Mouse (Mus musculus) spleen, postnatal 4 days (tissue): ENCODE measurements around the gene Baiap2.
A peak's percentile ranks its signal among the peaks of the same experiment; 100 is the strongest.

Experiments
- DNase-seq, 2 experiments: peaks; one replicate each; pipeline ENCODE4 v3.0.0; 2022; ENCODE audit warnings: low spot score in 2 of 2

The Baiap2 gene

DNA sequence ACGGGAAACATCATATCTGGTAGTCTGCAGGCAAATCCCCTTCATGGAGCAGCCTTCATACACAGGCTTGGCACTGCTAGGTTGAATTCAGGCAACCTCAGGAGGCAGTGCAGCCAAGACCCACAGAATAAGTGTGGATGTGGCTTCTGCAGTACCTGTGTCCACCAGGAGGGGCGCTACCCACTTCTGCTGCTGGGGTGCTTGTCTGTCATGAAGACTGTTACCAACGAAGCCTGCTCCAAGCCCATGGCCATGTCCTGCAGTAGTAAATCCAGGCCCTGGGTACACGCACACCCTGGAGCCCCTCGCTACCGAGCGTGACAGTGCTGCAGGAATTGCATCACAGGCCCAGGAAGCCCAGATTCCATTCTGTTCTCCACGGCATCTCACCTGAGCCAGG lies 22.7 kb upstream of the Baiap2 start:
- DNase-seq: peak; percentile 78 to 92

DNA sequence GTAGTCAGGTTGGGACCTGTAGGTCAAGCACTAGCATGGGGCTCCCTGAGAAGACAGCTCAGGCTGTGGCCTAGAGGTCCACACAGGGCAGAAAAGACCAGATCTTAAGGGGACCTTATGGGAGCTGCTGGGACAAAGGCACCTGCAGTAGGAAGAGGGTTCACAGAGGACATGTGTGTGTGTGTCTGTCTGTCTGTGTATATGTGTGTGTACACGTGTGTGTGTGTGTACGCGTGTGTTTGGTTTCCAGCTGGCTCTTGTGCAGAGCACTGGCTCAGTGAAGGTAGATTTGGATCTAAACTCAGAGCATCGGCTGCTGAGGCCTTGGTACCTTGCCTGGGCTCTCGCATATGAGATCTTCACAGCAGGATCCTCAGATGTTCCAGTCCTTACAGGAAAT lies 21.9 kb upstream of the Baiap2 start:
- DNase-seq: no peak

DNA sequence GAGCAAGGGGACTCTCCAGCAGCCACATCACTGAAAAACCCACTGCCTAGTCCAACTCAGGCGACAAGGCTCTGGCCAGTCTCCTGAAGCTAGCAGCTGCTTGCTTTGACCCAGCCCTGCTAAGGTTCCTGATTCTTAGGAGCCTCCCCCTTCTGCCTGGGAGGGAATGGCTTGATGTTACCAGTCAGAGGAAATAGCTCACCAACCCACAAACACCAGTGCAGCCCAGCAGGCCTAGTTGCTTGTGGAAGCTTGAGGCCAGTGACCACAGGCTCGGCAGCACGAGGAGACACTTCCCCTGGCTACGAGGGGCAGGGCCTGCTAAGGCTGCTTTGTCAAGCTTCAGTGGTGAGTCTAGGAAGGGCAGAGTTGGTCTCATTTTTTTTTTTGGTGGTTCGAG lies 17.4 kb upstream of the Baiap2 start:
- peak in 1 of 2 experiments; percentile 48 for DNase-seq

DNA sequence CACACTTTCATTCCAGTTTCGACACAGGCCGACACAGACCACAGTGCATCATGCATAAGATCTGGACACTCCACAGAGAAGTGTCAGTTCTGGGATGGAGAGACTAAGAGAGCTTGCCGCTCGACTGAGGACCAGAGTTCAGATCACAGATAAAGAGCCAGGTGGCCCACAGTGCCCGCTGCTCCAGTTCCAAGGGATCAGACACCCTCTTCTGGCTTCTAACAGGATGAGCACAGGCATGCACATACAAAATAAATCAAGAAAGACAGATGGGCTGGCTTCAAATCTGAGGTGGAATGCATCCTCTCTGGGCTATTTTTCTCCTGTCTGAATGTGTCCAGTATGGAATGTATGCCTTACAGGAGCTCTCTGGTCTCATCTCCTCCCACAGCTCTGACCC lies 15.8 kb upstream of the Baiap2 start:
- DNase-seq: no peak

DNA sequence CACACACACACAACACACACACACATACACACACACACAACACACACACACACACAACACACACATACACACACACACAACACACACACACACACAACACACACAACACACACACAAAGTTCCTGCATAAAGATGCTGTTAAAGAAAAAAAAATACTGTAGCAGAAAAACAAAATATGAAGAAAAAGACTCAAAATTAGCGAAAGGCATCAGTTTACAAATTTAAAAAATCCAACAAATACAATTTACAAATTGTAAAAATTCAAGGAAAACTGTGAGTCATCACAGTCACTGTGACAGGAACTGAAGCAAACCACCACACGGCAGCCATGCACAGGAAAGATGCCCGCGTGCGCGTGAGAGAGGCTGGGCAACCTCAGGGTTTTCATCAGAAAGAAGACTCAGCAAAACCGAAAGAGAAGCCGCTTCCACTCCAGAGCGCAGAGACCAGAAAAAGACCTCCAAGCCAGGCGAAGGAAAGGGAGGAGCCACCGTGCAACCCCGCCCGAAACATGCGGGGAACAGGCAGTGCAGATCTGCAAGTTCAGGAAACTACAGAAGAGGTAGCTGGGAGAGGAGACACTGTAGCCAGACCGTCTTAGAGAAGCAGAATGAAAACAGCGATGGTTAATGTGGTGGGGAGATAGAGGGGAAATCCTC lies 14.4 kb upstream of the Baiap2 start:
- DNase-seq: peak; percentile 67 to 77

DNA sequence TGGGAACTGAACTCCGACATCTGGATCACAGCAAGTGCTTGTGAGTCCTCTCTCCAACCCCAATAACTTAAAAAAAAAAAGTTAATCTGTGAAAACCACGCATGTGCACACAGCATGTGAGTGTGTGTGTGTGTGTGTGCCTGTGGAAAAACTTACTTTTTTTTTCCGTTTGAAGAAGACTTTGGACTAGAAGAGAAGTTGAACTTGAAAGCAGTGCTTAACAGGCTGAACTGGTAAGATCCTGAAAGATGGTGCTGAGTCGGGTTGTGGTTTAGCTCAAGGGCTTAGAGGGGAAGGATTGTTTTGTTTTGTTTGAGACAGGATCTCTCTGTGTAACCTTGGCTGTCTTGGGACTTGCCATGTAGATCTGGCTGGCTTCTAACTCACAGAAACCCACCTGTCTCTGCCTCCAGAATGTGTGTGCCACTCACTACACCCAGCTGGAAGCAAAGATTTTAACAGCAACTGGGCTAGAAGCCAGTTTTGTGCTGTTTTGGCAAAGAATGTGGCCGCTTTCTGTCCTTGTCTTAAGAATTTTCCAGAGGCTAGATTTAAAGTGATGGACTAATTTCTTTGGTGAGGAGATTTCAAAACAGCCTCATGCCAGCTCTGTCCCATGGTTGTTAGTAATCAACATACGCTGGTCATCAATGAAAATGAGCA lies 12.8 kb upstream of the Baiap2 start:
- DNase-seq: no peak

DNA sequence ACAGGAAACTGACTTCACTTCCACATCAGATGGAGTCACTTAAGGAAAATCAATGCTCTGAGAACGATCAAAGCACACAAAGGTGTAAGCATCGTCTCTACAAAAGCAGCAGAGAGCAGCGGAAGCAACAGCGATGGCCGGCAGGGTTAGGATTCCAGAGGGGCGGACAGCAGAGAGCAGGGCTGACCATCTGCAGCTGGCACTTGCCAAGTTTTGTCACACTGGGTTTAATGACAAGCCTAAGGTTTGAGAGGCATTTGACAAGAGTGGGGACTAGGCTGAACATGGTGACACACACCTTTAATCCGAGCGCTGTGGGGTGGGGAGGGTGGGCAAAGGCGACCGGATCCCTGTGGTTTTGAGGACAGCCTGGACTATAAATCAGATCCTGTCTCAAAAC lies 10.8 kb upstream of the Baiap2 start:
- no peak for DNase-seq

DNA sequence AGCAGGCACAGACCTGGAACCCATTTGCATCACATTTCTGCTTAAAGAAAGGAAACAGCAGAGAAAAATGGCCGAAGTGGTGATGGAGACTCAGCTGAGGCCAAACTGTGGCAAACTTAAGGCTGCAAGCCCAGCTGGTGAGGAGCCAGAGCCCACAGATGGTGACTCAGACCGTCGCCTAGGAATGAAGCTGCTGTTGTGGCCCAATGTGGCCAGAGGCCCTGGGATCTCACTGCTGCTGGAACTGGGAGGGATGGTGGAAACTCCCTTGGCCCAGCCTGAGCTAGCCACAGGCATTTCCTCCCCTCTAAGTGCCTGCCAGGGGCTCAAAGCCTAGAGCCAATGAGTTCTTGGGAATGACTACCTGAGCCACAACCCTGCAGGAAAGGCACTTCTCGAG lies 9.4 kb upstream of the Baiap2 start:
- DNase-seq: no peak

DNA sequence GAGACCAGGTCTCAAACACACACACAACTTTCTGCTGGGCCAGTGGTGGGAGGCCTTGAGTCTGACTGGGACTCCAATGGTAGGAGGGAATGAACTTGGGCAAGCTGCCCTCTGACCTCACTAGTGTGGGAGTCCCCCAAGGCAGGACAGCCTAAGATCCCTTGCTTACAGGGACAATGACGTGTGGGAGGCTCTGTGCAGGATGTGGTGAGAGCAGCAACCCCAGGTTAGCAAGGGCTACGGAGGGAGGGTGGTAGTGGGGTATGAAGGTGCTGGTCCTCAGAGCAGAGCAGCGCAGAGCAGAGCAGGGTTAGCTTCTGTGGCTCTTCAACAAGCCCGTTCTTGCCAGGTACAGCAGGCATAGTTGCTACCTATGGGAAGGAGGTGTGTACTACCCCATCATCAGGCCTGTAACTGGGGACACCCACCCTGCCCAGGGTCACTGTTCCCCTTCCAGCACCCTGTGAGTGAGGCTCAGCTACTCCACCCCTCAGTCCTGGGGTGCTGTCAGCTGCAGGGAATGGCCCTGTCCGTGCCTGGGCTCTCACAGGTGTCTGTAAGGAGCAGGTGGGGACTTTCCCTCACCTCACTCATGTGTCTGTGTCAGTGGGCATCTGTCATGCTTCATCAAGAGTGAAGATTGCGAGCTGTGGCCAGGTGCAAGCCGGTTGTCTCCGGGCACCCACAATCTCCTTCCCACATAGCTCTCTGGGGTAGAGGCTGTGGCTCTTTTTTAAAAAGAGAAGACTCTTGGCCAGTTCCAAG lies 8.6 kb upstream of the Baiap2 start:
- no peak for DNase-seq

DNA sequence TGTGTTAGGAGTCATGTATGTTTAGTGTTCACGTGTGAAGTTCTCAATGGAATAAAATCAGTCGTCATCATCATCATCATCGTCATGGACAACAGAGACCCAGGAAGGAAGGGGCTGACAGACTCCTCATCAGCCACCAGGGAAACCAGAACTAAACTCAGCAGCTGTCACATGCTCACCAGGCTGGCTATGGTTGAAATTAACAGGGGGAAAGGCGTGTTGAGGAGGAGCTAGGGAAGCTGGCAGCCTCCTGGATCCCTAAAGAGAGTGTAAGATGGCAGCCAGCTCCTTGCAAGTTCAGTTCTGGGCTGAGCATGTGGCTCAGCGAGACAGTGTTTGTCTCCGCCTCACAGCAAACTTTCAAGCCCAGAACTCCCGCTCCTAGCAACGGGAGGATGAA lies 7.8 kb upstream of the Baiap2 start:
- no peak for DNase-seq

DNA sequence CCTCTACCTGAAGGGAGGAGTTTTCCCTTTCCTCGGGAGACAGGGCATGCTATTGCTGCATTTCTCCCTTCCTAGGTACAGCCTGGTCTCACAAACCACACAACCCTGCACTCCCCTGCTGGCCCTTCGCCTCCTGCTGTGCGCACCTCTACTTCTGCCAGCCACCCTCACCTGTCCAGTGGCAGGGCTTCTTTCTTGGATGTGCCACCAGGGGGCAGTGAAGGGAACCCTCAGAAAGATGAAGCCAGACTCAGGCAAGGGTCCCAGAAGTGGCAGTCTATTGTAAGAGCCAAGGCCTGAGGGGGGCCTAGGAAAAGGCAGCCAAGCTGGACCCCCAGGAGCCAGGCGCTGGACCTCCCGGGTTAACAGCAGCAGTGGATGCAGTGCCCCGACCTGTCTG lies 7.1 kb upstream of the Baiap2 start:
- peak; percentile 64 to 89 for DNase-seq

DNA sequence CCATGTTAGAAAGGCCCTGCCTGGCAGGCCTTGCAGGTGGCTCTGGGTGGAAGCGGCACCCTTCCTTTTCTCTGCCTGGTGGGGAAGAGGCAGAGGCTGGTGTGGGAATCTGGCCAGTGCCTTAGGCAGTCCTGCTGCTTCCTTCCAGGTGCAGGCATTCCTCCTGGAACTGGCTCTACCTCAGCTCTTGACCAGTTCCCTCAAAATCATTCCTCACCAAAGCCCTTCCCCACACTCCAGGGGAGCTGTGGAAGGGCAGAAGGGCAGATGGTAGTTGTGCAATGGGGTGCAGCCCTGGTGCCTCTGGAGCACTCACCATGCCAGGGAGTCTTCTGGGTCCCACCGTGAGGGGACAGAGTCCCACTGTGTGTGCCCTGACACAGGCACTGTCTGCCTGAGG lies 6.1 kb upstream of the Baiap2 start:
- DNase-seq: no peak

DNA sequence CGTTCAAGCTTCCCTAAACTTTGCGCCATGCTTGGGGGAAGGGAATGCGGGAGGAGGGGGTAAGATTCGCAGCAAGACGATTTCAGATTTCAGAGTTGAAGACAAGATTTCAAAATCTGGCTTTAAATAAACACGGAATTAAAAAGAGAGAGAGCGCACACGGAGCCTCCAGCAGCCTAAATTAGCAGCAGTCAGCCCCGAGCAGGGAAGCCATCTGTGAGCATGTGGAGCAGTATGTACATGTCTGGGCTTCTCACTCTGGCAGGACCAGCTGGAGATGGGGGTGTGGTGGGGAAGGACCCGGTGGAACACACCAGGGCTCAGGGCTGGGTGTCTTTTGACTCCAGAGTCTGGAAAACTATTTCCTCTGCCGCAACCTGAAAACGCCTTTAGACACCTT lies 5.3 kb upstream of the Baiap2 start:
- no peak for DNase-seq

DNA sequence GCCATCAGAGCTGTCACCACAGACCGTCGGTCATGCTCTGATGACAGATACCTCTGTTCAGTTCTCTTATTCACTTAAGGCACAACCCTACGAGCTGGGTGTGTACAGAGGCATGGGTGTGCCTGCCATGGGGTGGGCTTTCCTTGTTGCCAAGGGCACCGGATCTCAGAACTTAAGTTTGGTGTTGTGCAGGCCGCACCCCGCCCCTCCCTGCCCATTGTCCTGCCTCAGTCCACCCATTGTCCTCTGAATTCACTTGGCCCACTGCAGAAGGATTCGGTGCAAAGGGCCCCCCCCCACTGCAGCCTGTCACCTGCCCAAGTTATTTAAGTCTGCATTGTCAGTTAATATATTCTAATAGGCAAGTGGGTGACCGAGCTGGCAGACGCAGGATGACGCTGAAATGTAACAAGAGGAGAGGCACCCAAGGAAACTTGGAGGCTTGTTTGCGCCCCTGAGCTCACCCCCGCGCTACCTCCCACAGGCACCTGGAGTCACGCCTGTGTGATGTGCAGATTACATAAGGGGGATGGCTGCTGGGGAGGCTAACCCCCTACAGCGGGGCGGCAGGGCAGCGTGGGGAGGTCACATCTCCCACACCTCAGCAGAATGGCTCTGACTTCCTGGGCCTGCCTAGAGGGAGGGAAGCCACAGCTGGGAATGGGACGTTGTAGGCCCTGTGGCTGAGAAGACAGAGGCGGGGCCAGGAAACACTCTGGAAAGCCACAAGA lies 4.6 kb upstream of the Baiap2 start:
- DNase-seq: no peak

DNA sequence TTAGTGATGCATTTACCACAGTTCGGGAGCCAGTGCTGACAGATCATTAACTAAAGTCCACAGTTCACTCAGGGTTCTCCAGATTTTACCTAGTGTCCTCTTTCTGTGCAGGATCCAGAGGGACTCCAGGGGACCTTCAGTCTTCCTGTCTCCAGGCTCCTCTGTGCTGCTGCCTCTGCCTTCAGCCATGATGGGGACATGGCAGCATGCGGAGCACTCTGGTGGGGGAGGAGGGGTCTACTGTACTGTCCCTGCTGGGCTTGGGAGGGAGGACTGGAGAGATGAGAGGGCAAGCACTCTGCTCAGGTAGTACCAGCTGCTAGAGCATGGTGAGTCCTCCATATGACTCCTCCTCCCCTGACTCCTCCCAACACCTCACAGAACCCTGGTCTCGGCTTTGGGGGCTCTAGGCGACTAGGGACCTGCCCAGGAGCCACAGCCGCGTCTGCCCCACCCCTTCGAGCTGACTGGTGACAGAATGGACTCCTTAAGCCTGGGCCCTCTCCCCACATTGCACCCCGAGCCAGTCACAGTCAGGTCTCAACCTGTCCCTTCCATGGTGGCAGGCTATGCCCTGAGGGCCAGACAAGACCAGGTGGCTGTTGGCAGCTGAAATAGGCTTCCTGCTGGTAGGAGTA lies 3.4 kb upstream of the Baiap2 start:
- DNase-seq: no peak

DNA sequence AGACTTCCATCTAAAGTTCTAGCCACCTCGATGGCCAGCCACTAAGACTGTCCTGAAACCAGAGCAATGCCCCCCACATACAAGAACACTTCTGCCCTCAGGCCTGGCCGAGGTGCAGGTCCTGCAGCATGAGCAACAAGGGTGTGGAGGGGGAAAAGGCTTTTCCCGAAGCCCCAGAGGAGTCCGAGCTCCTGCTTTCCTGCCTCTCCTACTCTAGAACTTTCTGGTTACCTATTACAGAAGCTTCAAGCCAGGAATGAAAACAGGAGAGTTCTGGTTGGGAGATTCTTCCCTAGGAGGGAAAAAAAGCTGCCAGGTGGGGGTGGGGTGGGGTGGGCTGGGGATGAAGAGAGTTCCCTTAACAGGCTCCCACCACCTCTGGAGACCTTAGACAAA lies 2.9 kb upstream of the Baiap2 start:
- DNase-seq: no peak

DNA sequence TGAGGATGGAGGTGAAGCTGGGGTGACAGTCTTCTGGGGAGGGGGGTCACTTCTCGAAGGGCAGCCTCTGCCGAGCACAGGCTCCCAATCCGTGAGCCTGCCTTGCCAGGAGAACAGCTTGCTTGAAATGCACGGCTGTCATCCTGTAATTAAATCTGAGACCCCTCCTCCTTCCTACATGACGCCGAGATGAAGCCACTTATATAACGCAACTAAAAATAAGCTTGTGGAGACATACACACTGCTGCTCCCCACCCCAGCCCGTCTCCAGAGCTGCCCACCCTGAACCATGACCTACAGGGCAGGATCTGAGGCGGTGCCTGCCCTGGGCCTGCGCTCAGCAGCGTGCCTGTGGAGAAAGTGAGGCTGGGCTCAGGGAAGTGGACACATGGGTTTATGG lies 2.4 kb upstream of the Baiap2 start:
- no peak for DNase-seq

DNA sequence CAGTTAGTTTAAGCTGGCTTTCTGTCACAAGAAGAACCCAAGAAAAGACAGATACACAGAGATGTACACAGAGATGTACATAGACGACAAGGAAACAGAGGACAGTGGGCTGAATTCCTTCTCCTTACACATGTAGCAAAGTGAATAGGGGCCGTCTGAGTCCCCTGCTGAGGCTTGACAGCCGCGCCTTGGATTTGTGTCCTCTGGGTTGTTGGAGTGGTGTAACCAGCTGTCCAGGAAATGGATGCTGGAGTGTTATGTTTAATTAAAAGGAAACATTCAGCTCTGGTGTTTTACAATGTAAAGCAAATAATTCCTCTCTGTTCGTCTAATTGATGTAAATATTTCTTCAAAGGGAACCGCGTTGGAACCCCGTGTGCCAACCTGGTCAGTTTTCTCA lies 769 bp upstream of the Baiap2 start:
- no peak for DNase-seq

DNA sequence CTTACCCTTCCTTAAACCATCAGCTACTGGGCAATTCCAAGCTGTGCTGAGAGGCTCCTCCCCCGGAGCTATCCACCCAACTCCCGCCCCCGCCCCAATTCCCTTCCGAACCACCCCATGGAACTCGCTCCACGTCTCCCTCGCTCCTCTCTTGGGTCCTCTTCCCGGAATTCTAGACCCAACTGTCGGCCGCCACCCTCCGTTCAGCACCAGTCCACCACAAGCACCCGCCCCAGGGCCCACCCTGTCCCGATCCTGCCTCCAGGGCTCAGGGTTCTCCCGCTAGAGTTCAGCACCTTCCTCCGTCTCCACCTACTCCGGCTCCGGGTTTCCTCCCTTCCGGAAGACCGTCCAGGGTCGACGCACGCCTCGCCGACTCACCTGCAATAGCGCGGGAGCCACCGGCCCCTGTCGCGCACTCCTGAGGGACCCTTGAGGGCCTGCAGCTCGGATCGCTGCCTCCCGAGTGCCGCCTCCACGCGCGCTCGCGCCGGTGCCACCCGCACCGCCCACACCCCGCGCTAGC lies 299 bp upstream of the Baiap2 start:
- peak in 1 of 2 experiments; percentile 77 for DNase-seq

DNA sequence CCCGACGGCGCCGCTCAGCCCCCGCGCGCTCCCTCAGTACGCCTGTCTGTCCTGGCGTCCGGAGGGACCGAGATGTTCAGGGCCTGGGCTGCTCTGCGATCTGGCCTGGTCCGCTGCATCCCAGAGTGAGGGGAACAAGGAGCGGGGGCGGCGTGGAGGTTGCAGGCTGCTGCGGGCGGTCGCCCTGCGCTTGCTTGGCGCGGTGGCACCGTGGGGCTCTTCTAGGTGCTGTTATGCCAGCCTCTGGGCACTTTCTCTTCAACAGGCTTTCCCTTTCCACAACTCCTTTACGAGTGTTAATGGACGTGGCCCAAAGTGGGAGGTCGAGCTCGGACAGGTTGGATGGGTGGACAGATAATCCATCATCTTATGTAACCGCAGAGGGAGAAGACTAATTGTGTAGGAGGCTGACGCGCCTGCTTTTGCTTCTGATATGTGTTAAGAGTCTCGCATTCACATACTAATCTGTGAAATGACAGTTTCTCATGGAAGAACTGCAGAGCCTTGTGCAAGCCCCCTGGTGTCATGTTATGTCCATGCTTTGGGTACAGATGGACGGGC lies 945 bp downstream of the Baiap2 start:
- DNase-seq: peak; percentile 33 to 81

DNA sequence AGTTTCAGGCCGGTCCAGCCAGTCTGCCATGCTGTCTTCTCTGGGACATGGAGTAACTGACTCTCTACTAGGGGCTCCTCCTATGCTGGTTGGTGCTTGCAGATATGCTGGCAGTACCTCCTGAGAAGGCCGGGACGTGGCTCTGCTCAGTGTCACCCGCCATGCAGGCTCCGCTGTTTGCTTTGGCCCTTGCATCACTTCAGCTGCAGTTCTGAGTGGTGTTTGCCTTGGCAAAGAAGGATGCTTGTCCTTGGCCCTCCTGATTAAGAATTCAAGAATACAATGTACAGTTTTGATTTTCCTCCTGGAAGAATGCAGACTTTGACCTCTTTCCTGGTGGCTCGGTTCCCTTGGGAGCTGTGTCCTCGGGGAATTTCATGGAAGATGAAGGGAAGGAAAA lies 2.8 kb downstream of the Baiap2 start:
- no peak for DNase-seq
